Mouse (Mus musculus) spleen, postnatal 14 days (tissue): ENCODE measurements around the gene Zfp473.
"Not testable (repeated sequence)": the region's sequence is repeated elsewhere in the genome, so short reads cannot be mapped to it uniquely, and the experiment has no call there.

Source experiments
- DNase-seq, 2 experiments: peaks; one replicate each; pipeline ENCODE4 v3.0.0; 2021 to 2022; ENCODE audit warnings: low spot score in 2 of 2

Zfp473 gene

DNA sequence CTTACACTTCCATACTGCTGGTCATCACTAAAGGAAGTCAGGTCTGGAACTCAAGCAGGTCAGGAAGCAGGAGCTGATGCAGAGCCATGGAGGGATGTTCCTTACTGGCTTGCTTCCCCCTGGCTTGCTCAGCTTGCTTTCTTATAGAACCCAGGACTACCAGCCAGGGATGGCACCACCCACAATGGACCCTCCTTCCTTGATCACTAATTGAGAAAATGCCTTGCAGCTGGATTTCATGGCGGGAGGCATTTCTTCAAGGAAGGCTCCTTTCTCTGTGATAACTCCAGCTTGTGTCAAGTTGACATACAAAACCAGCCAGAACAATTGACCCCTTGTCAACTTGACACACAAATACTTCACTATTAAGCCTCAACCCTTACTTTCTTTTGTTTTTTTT lies at the start of gene Zfp473:
TSS of gene Zfp473 (minus strand) at position 101 of the 400 bp plus-strand sequence.
- not testable (repeated sequence) for DNase-seq

DNA sequence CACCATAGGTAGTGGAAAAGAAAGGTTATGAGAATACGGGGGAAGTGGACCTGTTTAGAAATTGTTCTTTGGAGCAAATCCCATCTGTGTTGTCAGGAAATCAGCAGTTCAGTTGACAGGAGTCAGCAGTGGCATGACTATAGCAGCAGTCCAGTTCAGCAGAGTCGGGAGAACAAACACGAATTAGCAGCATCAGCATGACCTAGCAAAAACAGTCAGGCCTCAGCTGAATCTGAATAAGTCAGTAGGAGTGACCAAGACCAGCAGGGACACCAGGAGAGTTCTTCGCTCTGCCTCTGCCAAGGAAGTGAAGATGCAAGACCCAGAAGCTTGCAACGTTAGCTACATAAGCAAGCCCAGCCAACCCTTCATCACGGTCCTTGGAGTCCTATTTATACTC lies 41.9 kb upstream of the Zfp473 start:
- DNase-seq = no peak

DNA sequence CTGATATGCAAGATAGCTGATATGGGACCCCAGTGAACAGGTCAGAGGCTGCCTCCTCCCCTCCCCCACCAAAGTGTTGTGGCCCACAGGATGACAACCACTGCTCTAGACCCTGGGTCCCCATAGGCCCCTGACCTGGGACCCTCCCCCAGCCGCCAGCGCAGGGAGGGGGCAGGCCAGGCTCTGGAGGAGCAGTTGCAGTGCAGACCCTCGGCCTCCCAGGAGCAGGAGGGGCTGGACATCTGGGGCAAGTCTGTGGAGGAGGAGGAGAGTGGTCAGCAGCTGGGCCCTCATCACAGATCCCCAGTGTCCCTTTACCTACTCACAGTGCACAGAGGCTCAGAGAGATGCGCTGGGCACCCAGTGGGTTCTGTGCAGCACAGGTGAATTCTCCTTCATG lies 39.2 kb upstream of the Zfp473 start:
- DNase-seq = no peak

DNA sequence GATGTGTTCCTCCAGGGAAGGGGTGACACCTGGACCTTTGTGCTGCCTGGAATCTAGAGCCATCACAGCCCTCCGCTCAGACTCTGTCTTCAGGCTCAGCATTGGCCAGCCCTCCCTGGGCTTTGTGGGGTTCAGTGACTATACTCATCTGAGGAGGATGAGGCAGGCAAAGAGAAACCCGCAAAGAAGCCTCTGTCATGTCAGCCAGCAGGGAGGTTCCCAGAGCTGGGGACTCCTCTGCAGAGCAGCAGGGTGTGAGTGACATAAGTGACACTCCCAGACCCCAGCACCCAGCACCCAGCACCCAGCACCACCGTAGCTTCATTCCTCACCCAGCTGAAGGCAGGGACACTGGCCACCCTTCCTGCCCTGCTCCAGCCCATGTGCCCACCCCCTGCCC lies 38.7 kb upstream of the Zfp473 start:
- no peak for DNase-seq

DNA sequence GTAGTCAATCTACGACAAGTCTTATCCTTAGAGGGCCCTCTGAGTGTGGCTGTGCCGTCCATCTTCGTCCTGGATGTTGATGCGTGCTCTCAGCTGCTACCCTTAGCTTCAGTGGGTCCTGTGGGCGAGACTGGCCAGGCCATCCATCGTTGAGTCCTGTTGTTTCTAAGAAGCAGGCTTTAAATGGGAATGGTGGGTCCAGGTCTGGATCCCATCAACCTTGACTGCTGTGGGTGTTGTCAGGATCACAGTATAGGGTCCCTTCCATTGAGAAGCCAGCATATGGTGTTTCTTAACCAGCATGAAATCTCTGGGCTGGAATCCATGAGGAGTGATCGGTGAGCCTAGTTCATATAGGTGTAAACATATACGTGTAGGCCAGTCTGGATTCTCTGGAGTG lies 29.3 kb upstream of the Zfp473 start:
- DNase-seq = no peak

DNA sequence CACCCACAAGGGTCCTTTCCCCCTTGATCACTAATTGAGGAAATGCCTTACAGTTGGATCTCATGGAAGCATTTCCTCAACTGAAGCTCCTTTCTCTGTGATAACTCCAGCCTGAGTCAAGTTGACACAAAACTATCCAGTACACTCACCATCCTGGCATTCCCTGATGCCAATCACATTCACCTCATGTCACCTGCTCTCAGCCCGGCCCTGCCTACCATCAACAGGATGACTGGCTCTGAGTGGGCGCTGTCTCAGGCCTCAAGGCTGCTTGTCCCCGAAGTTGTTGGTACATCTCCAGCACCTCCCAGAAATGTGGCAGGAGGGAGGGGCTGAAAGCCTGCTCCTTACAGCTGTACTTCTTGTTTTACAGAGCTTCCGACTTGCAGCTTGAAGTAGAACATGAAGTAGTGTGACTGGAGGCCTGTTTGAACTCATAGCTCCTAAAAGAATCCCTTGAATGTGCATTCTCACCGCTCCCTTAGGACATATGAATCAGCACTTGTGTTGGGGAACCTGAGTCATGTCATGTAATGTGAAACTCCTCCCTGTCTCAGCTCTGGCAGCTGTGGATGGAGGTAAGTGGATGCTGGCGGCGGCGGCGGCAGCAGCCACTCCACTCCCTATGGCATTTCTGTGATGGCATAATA lies 26.1 kb upstream of the Zfp473 start:
- DNase-seq = no peak

DNA sequence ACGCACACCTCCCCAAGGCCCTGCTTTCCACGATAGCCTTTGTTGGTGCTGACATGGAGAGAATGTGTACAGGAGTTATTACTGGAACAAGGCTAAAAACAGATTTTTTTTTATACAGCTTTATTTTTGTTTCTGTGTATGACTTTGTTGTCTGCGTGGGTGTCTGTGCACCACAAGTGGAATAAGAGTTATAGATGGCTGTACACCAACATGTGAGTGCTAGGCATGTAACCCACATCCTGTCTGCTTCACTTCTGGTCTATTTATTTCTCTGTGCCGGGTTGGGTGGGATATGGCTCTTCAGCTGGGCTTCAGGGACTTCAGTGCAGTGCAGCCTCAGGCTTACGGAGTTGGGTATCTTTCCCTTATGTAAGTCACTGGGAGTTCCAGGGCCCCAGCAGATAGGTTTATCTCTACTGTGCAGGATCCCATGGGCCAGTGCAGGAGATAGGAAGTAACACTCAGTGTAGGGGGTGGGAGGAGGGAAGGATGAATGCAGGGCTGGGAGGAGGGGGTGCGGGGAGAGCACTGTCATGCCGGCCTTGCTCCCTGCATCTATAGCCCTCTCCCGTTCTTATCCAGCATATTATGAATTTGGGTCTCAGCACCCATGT lies 21.8 kb upstream of the Zfp473 start:
- DNase-seq = no peak

DNA sequence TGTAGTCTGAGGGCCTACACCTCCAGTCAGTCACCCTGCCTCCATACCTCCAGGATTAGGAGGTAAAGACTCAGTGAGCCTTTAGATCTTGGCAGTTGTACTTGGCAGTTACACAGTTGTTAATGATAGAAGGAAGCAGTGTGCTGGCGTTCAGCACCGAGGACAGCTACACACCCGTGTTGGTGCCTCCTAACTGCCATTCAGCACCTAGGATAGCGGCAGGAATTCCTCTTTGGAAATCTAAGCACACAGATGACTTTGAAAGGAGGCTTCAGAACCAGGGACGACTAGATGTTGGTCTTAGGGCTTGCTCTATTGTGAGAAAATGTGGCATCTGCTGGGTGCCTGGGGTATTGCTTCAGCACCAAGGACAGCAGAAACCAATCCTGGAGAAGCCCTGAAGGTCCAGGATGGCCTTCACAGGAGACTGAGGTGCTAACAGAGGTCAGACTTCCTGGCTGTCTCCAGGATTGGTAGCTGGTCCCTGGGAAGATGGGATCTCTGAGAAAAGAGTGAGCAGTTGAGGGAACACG lies 19.3 kb upstream of the Zfp473 start:
- peak in 1 of 2 experiments; percentile 19 for DNase-seq

DNA sequence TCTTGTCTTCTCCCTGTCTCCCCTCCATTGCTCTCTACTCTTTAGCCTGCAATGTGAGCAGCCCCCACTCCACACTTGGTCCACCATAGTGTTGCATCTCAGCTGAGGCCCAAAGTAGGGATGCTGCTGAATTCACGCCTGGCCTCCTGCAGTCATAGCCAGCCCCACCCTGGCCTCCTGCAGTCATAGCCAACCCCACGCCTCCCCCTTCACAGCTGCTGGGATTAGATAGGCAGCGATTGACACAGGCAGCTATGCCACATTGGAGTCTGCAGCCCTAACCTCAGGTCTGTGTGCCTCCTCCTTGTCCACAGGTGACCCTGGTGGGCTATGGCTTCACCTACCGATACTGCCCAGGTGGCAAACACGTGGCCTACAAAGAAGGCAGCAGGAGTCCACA lies 17.3 kb upstream of the Zfp473 start:
- peak; percentile 16 to 24 for DNase-seq

DNA sequence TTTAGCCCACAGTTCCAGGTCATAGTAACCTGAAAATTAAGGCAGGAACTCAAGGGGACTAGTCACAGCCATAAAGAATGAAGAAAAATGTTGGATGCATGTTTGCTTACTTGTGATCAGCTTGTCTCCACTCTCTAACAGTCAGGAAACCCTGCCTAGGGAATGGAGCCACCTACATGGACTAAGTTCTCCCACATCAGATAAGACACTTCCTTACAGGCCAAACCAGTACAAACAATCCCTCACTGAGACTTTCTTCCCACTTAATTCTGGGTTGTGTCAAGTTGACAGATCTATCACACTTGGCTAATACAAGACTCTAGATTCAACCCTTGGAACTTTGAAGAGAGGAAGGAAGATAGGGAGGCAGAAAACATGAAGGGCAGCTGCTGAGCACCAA lies 9.5 kb upstream of the Zfp473 start:
- no peak for DNase-seq

DNA sequence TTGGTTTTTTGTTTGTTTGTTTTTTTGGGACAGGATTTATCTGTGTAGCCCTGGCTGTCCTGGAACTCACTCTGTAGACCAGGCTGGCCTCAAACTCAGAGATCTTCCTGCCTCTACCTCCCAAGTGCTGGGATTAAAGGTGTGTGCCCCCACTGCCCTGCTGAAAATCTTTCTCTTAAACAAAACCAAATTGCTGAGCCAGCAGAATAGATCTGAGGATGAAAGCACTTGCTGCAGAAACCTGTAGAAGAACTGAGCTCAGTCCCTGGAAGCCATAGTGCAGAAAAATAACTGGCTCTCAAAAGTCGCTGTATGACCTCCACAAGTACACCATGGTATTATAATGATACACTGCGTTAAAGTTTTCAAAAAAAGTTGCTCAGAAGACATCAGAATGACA lies 6.3 kb upstream of the Zfp473 start:
- no peak for DNase-seq

DNA sequence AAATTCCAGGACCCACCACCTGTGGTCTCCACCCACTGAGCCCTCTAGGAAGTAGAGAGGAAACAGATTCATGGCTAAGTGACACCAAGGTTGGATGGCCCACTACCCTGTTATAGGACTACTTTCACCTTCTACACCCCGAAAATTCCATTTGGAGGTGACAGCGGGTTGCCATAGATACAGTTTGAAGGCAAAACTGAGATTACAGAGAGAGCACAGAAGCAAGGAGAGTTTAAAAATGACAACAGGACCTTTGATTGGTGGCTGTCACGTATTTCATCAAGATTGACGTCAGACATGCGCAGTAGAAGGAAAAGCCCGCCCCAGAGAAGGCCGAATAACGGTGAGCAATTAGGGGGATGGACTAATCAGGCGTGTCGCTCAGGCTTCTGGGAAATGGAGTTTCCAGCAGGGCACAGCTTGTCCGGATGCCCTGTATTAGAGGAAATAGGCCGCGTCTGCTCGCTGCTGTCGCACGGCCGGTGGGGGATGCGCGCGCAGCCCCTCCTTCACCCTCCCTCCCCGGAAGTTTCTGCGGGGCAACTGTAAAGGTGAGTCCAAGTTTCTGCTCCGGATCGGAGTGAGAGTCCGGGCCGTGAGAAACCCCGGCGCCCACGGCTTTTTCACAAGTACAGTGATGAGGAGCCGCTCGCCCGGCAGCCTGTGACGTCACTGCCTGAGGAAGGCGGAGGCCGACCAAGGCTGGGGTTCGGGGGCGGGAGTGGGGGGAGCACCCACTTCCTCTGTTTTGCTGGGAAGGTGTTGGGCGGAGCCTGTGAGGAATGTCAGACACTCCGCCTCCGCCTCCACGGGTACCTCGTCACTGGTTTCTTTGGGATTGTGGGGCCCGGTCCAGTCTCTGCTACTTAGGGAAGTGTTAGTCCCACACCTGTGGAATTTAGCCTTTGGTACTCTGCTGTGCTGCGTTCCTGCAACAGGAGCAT lies 2.5 kb downstream of the Zfp473 start, which contains the start of gene Vrk3:
TSS of gene Vrk3 (plus strand) at position 313 of the 944 bp plus-strand sequence.
- peak; percentile 87 to 88 for DNase-seq

DNA sequence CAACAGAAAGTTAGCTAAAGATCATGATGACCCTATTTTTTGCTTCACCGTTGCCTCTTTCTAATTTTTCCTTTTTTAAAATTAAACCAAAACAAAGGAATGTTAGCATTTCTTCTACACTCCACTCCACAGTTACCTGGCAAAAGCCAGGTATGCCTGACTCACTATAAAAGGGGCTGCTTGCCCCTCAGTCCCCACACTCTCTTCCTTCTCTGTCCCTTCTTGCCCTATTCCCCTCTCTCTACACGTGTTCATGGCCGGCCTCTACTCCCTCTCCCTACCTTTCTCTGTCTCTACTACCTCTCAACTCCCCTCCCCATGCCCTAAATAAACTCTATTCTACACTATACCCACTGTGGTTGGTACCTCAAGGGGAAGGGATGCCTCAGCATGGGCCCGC lies 3.7 kb downstream of the Zfp473 start:
- no peak for DNase-seq

DNA sequence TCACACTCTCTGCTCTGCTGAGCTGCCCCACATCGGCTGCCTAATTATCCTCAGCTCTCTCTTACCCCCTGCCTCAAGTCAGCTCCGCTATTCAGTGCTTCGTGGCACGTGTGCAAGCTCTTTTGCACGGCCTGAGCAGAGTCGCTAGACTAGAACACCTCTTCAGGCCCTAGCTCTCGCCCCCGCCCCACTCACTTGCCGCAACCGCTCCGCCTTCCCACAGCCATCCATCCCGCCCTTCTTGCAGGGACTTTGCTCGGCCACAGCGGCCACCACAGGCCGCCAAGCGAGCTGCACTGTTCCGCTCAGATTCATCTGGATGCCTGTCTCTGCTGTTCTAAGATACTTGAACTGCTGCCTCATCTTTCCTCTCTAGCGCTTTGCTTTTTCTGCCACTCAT lies 5.8 kb downstream of the Zfp473 start:
- DNase-seq = peak; percentile 55 to 65

DNA sequence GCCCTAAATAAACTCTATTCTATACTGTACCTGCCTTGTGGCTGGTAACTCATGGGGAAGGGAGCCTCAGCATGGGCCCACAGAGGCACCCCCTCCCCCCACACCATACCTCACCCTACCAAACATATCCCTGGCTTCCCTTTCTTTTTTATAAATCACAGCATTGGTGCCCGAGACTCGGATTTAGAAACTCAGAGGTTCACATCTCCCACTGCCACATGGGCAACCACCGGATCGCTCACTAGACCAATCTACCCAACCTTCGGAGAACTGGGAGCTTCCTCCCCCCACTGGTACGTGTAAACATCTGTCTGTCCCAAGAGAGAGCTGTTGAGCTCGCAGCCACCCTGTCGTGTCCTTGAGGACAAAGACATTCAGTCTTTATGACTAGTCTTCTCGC lies 6.6 kb downstream of the Zfp473 start:
- no peak for DNase-seq

DNA sequence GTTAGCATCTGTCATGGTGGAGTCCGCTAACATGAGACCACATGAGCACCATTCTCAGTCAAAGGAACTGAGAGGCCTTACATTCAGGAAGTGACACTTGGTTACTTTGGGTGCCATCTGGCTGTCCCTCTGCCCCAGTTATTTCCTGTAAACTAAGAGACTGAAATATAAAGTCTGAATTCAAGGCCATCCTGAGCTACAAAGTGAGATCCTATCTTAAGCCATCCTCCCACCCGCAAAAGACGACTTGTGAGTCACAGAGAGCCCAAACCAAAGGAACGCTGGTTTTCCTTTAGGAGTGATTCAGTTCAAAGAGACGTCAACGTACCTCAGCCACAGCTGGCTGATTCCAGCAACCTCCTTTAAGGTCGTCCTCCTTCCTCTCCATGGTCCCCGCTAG lies 9.5 kb downstream of the Zfp473 start:
- DNase-seq = no peak

DNA sequence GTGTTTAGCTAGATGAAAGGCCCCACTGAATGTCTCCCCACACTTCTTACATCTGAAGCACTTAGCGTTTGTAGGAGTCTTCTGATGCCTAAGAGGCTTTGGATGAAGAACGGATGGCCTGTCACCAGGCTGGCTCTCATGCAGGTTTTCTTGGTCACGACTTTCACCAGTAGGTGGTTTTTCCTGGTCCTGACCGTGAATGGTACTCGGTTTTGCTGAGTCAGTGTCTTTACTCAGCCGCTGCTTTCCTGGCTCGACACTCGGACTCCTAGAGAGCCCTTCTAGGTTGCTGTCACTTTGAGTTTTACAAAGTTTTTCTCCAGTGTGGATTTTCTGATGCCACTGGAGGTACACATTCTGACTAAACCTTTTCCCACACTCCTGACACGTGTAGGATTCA lies 17.1 kb downstream of the Zfp473 start:
- no peak for DNase-seq

DNA sequence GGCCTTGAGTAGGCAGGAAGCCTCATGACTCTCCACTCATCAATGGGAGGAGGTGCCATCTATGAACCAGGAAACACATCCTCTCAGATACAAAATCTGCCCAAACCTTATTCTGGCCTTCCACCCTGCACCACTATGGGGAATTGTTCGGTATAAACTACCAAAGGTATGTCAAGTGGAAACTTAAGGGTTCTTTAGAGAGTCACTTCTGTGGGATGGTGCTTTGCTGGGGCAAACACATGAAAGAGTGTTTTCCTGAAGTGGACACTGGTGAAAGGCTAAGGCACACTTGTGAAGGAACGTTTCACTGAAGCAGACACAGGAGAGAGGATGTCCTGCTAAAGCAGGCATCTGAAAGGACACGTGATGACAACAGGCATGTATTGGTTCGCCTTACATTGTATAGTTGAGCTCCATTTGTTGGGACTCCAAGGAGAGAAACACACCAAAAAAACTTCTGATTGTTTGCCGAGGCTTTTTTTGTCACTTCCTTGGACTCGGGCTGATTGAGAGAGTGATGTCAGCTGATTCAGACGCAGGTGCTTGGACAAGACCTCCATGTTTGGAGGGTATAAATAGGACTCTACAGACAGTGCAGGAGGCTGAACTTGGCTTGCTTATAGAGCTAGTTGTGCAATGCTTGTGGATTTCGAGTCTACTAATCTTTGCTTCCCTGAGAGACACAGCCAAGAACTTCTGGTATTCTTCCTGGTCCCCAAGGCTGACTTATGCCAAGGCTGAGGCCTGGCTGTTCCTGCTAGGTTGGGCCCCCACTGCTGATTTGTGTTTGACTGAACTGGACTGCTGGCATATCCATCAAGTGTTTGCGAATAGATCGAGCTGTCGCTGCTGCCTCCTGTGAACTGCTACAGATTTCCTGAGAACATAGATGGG lies 22.5 kb downstream of the Zfp473 start:
- DNase-seq = no peak

DNA sequence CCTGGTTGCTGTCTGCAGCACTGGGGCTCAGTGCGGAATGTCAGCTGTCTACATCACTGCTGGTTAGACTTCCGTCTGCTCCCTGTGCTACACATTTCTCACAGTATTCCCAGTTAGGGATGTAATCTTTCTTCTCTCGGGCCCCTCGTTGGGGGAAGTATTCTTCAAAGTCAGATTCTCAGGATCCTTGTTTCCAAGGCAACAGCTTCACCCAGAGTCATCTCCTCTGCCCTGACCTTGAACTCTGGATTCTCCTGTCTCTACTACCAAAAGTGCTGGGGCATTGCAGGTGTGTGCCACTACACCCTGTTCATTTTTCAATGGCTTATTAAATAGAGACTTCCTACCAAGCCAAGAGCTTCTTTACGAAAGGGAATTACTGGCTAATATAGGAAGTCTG lies 23.7 kb downstream of the Zfp473 start:
- DNase-seq = no peak

DNA sequence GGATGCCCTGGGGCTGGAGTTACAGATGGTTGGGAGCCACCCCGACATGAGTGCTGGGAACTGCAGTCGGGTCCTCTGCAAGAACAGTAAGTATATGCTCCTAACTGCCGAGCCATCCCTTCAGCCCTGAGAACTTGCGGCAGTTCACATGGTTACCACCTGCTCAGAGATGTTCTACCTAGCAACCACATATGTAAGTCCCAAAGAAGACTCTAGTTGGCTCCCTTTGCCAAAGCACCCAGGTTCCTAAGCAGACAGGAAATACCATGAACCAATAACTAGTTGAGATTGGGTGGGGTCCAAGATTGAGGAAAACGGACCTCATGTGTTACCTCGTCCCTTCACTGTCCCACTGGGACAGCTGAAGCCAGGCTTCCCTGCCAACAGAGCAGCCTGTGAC lies 24.5 kb downstream of the Zfp473 start:
- DNase-seq = no peak

DNA sequence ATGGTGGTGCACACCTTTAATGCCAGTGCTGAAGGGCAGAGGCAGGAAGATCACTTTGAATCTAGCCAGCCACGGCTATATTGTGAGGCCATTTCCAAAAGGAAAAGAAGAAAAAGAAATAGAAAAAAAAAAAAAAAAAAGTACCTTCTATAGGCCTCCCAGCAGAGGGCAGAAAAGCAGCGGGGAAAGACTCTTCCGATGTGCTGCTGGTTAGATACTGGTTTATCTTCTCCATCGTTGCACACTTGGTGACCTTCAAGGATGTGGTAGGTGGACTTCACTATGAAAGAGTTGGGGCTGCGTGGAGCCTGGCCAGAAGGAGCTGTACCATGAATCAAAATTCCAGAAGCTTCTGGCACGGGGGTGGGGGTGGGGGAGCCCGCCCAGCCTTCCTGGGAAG lies 26.5 kb downstream of the Zfp473 start:
- DNase-seq = no peak
